Mouse (Mus musculus) midbrain, postnatal 0 days (tissue): ENCODE results near the gene Tln1. TPM values are rescaled to one million over a fixed set of nuclear protein-coding genes. Genes with fewer than 3 reads are reported as not detected.

Experiments
- ATAC-seq: fragments of 200-750 bp; cut with Nextera tagmentation; 2 replicates; pipeline ENCODE4 v1.8.0; 2017; ENCODE audit warnings: moderate number of reproducible peaks, mild to moderate bottlenecking, moderate TSS enrichment, moderate library complexity; ENCODE audit not compliant: low FRiP score
- DNase-seq: peaks from one replicate; pipeline ENCODE4 v3.0.0-alpha.2; 2015; ENCODE audit warnings: low spot score
- H3K27ac ChIP-seq: fragments of 300-500 bp; sonication (generic); 2 replicates; pipeline ENCODE4 v1.5.1; 2014; ENCODE audit warnings: low read depth, mild to moderate bottlenecking, low read length, mixed read lengths
- H3K27me3 ChIP-seq: fragments of 300-500 bp; sonication (generic); 2 replicates; pipeline ENCODE4 v1.6.1; 2014; ENCODE audit warnings: low read length, control low read depth, mixed read lengths; ENCODE audit not compliant: insufficient read depth
- H3K36me3 ChIP-seq: fragments of 300-500 bp; sonication (generic); 2 replicates; pipeline ENCODE4 v1.6.1; 2014; ENCODE audit warnings: low read length, control low read depth, mixed read lengths; ENCODE audit not compliant: insufficient read depth
- H3K4me1 ChIP-seq: fragments of 300-500 bp; sonication (generic); 2 replicates; pipeline ENCODE4 v1.6.1; 2014; ENCODE audit warnings: mild to moderate bottlenecking, control low read depth, antibody characterized with exemption, low read length, mixed read lengths; ENCODE audit not compliant: insufficient read depth
- H3K4me2 ChIP-seq: fragments of 300-500 bp; sonication (generic); 2 replicates; pipeline ENCODE4 v1.6.1; 2014; ENCODE audit warnings: low read depth, mild to moderate bottlenecking, low read length, mixed read lengths; ENCODE audit not compliant: poor library complexity, severe bottlenecking
- H3K4me3 ChIP-seq: fragments of 300-500 bp; sonication (generic); 2 replicates; pipeline ENCODE4 v1.5.1; 2014; ENCODE audit warnings: low read depth, mild to moderate bottlenecking, low read length, moderate library complexity
- H3K9ac ChIP-seq: fragments of 300-500 bp; sonication (generic); replicated peaks from 2 replicates; pipeline ENCODE4 v1.6.1; 2014; ENCODE audit warnings: mild to moderate bottlenecking, low read length, moderate library complexity, mixed read lengths; ENCODE audit not compliant: poor library complexity, severe bottlenecking
- H3K9me3 ChIP-seq: fragments of 300-500 bp; sonication (generic); 2 replicates; pipeline ENCODE4 v1.6.1; 2016; ENCODE audit warnings: low read length, control low read depth
- CTCF ChIP-seq: IDR thresholded peaks from 2 replicates; pipeline ENCODE4 v1.5.1; 2016; ENCODE audit warnings: antibody characterized with exemption, mild to moderate bottlenecking
- WGBS: fragments of 180-500 bp; shearing (Covaris S2); extraction: QIAGEN DNeasy Blood & Tissue Kit; methylation state at CpG from one replicate; pipeline ENCODE4 v1.1.7; 2014; 5-methylcytosine and 5-hydroxymethylcytosine counted together
- polyA plus RNA-seq: library from polyadenylated mRNA; unstranded; fragments of >200 nt; fragmentation: Nextera tagmentation; extraction: Ambion mirVana; gene quantifications from 2 replicates; pipeline ENCODE4 v1.2.1, GENCODE M21; 2015
- total RNA-seq: library from RNA; depleted of rRNA; stranded (reverse); fragments of >200 nt; gene quantifications from 2 replicates; pipeline ENCODE4 v1.2.3, GENCODE M21; 2014; rRNA removed

Gene Tln1
- total RNA-seq, result 41.3 and 44.4 TPM in 2 replicates
- 72.4 and 75.7 TPM in 2 replicates for polyA plus RNA-seq

DNA sequence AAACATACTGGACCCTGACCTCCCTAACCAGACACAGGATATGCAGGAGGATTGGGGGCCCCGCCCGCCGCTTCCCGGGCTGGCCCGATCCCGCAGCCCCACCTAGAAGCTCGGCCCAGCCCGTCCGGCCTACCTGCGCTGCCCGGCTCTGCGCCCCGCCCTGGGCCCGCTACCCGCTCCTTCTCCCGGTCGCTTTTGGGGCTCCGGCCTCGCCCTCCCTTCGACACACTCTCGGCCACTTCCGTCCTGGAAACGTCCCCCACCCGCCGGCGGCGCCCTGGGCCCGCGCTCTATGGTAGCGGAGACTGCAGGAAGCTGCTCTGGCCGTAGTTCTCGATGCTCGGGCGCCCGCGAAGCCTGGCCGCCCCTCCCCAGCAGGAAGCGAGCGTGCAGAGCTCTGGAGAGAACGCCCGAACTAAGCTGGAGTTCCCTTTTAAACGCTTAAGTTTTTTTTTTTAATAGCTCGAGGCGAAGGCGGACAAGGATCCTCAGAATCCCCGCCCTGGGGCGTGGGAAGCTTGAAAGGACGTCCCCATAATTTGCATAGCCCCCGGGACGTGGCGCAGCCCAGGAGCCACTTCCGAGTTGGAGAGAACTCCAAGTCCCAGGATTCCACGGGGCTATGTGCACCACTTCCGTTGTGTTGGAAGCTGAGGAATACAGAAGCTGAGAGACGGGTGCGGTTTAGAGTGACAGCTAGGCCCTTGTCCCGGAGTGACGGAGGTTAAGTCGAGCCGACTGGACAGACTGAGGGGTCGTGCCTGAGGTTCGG is at the start of gene Tln1, which contains the start of gene Creb3:
Tln1 (minus strand) TSS at position 695 of the 772 bp plus-strand sequence.
Creb3 (plus strand) TSS at position 336 of the 772 bp plus-strand sequence.
- Histone ChIP-seq H3K4me2 (peak within 1 kb of the TSS; percentile 86), H3K4me3 (peak within 1 kb of the TSS; percentile 92), H3K9me3 (no peaks in the 10 kb centered on the region), H3K36me3 (peaks cover 30% of the 10 kb centered on the region), H3K27ac (peak within 1 kb of the TSS; percentile 93), H3K9ac (peak within 1 kb of the TSS; percentile 87), H3K4me1 (peaks cover 23% of the 10 kb centered on the region), H3K27me3 (no peaks in the 10 kb centered on the region)
- peak; percentile 97 for DNase-seq
- peak; percentile 96 for ATAC-seq
- peak; percentile 20 for TF ChIP-seq CTCF
- under 1% methylated on average over 62 of the region's 62 CpGs for WGBS

- H3K4me2 ChIP-seq, result no peak overlapping the region
- H3K4me3 ChIP-seq, result no peak overlapping the region
- no peak for ATAC-seq
- no peak for TF ChIP-seq CTCF
- DNase-seq, result no peak
- H3K4me1 ChIP-seq, result no peaks in the 10 kb centered on the region
- no peak overlapping the region for H3K27ac ChIP-seq
- no peaks in the 10 kb centered on the region for H3K36me3 ChIP-seq
- 77% methylated on average over 9 of the region's 9 CpGs for WGBS
- no peak overlapping the region for H3K9ac ChIP-seq
- H3K27me3 ChIP-seq, result no peaks in the 10 kb centered on the region
- H3K9me3 ChIP-seq, result no peaks in the 10 kb centered on the region
These were observed 42.5 kb upstream of the Tln1 start for GRCm38 (mm10) chr4:43604751-43605685.

- H3K4me3 ChIP-seq, result no peak overlapping the region
- no peaks in the 10 kb centered on the region for H3K4me1 ChIP-seq
- WGBS, result 71% methylated on average over 3 of the region's 3 CpGs
- no peak for TF ChIP-seq CTCF
- no peaks in the 10 kb centered on the region for H3K27me3 ChIP-seq
- no peak for DNase-seq
- H3K27ac ChIP-seq, result no peak overlapping the region
- H3K36me3 ChIP-seq, result no peaks in the 10 kb centered on the region
- no peak overlapping the region for H3K9ac ChIP-seq
- H3K9me3 ChIP-seq, result no peaks in the 10 kb centered on the region
- H3K4me2 ChIP-seq, result no peak overlapping the region
- no peak for ATAC-seq
These were observed 41.6 kb upstream of the Tln1 start for GRCm38 (mm10) chr4:43604099-43604498.

- 83% methylated on average over 9 of the region's 9 CpGs for WGBS
- Histone ChIP-seq H3K9me3 (no peaks in the 10 kb centered on the region), H3K9ac (no peak overlapping the region), H3K36me3 (no peaks in the 10 kb centered on the region), H3K4me1 (no peaks in the 10 kb centered on the region), H3K4me2 (no peak overlapping the region), H3K27ac (no peak overlapping the region), H3K27me3 (no peaks in the 10 kb centered on the region), H3K4me3 (no peak overlapping the region)
- ATAC-seq (no peak), DNase-seq (no peak)
- TF ChIP-seq CTCF, result no peak
These were observed 37.9 kb upstream of the Tln1 start for GRCm38 (mm10) chr4:43600195-43600934.

GRCm38 (mm10) chr4:43598650-43599380 is 36.3 kb upstream of the Tln1 start:
- Histone ChIP-seq H3K9me3 (no peaks in the 10 kb centered on the region), H3K36me3 (no peaks in the 10 kb centered on the region), H3K9ac (no peak overlapping the region), H3K4me3 (no peak overlapping the region), H3K4me1 (no peaks in the 10 kb centered on the region), H3K27me3 (no peaks in the 10 kb centered on the region), H3K27ac (no peak overlapping the region), H3K4me2 (no peak overlapping the region)
- TF ChIP-seq CTCF, result no peak
- no peak for ATAC-seq
- DNase-seq, result no peak
- WGBS, result 83% methylated on average over 7 of the region's 7 CpGs
